Mouse (Mus musculus): ENCODE results near the gene Fgr. TPM values are rescaled to one million over a fixed set of nuclear protein-coding genes. Genes with fewer than 3 reads are reported as not detected.

Fgr gene
- polyA plus RNA-seq, 3 experiments from 2014 or later, result 1.9 to 6.6 (median 3.3) TPM

- ATAC-seq, result no peak
Measured at GRCm38 (mm10) chr4:132958741-132959678, 14.9 kb upstream of the Fgr start.

DNA sequence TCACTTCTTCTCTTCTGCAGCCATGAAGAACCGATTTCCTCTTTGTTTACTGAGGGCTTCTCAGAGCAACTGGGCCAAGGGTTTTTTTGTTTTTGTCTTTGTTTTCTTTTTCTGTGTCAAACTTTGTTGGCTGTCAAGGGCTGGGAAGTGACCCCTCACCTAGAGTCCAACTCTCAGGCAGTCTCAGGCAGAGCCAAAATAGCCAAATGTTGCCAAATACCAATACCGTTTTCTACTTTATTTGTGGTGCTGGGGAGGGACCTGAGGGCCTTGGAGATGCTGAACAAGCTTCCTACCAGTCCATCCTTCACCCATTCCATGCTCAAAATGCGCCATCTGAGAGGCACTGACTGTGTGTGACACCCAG lies 14.2 kb upstream of the Fgr start:
- no peak for ATAC-seq

GRCm38 (mm10) chr4:132960313-132960712 lies 13.6 kb upstream of the Fgr start:
- ATAC-seq, result no peak

GRCm38 (mm10) chr4:132960864-132961639 lies 12.8 kb upstream of the Fgr start:
- no peak for ATAC-seq

DNA sequence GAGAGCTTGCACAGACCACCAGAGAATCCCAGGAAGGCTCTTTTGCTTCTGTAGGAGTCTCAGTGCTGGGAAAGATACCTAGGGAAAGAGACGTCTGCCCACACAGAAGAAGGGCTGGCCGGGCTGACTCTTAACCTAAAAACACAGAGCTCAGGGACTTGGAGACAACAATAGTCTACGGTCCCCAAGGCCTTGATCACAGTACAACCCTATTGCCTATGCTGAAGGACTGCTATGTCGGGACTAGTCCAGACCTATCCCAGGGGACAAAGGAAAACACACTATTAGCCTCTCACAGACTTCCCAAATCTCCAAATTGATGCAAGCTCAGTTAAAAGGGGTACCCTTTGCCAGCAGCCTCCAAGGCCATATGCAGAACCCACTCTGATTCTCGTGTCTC lies 12.0 kb upstream of the Fgr start:
- ATAC-seq, result no peak

DNA sequence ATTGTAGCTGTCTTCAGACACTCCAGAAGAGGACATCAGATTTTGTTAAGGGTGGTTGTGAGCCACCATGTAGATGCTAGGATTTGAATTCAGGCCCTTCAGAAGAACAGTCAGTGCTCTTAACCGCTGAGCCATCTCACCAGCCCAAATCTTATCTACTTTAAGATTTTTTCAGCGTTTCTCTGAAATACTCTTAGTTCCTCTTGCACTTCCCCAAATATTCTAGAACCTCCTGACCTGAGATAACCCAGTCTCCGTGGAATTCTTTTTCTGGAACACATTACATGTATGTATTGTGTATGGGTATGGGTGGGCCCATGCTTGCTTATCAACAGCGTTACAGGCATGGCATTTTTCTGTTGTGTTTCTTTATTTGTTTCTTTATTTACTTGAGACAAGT lies 11.3 kb upstream of the Fgr start:
- ATAC-seq, result no peak

DNA sequence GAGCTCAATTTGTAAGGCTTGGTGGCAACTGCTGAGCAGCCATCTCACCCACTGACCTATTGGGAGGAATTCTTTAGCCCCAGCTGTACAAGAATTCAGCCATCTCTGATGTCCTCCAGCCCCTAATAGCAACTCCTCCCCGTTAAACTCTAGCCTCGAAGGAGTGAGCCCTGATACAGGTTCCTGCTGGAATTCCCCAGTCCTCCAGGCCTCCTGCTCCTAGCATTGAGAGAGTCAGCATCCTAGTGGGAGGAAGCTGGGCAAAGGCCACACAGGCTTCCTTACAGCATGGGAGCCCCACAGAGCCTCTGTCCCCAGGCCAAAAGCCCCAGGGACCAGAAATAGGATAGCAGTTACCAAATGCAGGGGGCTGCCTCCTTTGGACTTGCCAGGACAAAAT lies 10.5 kb upstream of the Fgr start:
- no peak for ATAC-seq

- no peak for ATAC-seq
Measured at GRCm38 (mm10) chr4:132964064-132964463, 9.8 kb upstream of the Fgr start.

- ATAC-seq, result no peak
Measured at GRCm38 (mm10) chr4:132964473-132964872, 9.4 kb upstream of the Fgr start.

- ATAC-seq, result no peak
Measured at GRCm38 (mm10) chr4:132968105-132968938, 5.6 kb upstream of the Fgr start.

GRCm38 (mm10) chr4:132971601-132972000 lies 2.3 kb upstream of the Fgr start:
- no peak for ATAC-seq

- ATAC-seq, result peak; percentile 90
Measured at GRCm38 (mm10) chr4:132972101-132972500, 1.8 kb upstream of the Fgr start.

GRCm38 (mm10) chr4:132972556-132972955 lies 1.3 kb upstream of the Fgr start:
- no peak for ATAC-seq

DNA sequence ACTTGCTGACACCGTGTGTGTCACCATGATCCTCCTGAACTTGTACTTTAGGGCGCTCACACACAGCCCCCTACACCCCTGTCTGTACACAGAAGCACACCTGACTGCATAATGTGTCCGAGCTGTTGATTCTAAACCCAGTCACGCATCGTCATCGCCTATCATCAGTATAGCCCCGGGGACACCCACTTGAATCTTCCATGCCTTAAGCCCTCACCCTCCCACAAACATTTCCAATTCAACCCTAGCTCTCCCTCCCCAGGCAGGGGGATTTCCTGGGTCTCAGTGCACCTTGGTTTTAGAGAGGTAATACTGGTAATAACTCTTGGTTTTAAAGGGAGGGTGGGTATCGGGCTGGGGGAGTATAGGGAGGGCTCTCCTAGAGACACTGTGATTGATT lies 709 bp upstream of the Fgr start:
- no peak for ATAC-seq

GRCm38 (mm10) chr4:132974904-132975303 lies 1.0 kb downstream of the Fgr start:
- no peak for ATAC-seq

DNA sequence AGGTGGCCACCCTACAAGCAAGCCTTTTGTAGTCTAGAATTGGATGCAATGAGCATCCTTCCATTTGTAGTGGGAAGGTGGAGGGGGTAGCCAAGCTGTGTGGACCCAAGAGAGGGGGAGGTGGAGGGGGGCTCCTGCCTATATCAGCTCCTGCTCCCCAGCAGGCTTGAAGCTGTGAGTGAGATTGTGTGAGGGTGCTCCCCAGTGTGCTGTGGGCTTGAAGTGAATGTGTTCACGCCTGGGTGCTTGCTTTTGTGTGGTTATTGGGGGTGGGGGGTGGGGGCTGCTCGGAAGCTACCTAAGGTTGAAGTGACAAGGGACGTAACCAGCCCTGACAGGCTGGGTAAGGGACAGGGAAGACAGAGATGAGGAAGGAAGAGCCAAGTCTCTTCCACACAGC lies 1.9 kb downstream of the Fgr start:
- ATAC-seq, result no peak

- ATAC-seq, result peak; percentile 39
Measured at GRCm38 (mm10) chr4:132976729-132977128, 2.8 kb downstream of the Fgr start.

DNA sequence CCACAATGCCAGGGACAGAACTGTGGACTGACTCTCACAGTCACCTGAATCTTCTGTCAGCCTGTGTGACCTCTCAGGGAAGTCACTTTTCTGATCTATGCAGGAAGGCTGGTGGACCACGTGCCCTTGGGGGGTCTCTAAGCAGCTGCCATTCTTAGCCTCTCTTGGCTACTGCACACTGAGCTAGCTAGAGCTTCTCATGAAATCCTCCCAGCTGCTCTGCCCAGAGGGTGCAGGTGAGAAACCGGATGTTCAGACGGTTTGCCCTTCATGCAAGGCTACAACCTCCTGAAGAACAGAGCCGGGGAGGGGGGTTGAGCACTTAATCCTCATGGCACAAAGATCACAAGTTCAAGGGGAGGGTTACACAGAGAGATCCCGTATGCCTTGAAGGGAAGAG lies 3.7 kb downstream of the Fgr start:
- peak; percentile 51 for ATAC-seq

- no peak for ATAC-seq
Measured at GRCm38 (mm10) chr4:132979186-132979585, 5.3 kb downstream of the Fgr start.

DNA sequence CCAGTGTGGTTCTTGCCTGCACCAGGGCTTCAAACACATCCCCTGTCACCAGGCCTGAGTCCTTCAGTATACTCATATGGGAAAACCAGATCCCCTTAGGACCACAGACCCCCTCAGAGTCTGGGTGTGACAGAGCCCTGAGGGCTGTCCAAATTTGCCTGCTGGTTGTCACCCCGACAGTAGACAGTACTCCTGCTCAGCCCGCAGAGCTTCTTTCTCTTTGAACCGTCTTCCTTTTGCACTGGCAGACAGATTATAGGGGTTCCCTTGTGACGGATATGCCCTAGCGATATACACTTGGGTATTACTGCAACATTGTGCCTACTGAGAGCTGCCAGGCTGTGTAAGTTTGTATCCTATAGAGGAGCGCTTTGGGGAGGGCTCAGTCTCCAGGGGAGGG lies 7.7 kb downstream of the Fgr start:
- ATAC-seq, result no peak

GRCm38 (mm10) chr4:132982999-132983398 lies 9.1 kb downstream of the Fgr start:
- ATAC-seq, result no peak

DNA sequence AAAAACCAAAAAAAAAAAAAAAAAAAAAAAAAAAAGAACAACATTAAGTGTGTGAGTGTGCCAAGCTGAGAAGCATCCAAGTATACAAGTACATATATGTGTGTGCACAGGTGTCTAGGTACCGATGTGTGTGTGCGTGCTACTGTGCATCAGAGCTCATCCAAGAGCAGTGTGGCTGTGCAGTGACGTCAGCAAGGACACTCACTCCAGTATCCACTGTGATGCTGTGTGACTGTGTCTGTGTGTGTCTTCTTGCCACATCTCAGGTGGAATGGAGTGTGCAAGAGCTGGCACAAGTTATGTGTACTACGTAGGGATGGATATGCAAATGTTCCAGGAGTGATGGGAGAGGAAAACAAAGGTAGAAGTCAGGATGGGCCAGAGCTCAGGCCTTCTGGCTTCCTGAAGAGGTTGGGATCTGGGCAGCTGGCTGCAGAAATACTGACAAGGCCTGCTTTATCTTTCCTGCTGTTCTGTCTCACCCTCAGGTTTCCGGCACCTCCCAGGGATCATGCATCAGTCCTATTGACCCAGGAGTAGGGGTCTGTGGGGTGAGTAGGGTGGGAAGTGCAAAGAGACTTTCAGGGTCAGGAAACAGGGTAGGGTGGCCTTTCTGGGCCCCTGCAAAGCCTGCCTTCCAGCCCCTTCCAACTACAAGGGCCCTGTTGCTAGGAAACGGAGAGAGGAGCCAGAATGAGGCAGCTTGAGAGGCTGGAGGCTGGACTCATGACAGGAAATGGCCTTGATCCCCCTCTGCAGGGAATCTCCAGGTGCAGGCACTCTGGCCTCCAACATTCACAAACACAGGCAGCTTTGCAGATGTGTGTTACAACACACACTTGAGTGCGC lies 10.0 kb downstream of the Fgr start:
- ATAC-seq, result no peak
